Mouse (Mus musculus) left cerebral cortex, adult 9 months (tissue): ENCODE measurements around the gene Grin3a.
"Not testable (repeated sequence)": the region's sequence is repeated elsewhere in the genome, so short reads cannot be mapped to it uniquely, and the experiment has no call there.

Experiments
- DNase-seq, 2 experiments: peaks; one replicate each; pipeline ENCODE4 v3.0.0; 2022; ENCODE audit warnings: low spot score in 2 of 2

Gene Grin3a

GRCm38 (mm10) chr4:49680171-49680875 lies 165.2 kb downstream of the Grin3a start:
- no peak for DNase-seq

- DNase-seq = no peak
These were observed 168.8 kb downstream of the Grin3a start for GRCm38 (mm10) chr4:49676790-49677189.

GRCm38 (mm10) chr4:49676071-49676470 lies 169.5 kb downstream of the Grin3a start:
- no peak for DNase-seq

GRCm38 (mm10) chr4:49664850-49665249 lies 180.7 kb downstream of the Grin3a start:
- DNase-seq = peak; percentile 22 to 25

- DNase-seq = no peak
These were observed 183.3 kb downstream of the Grin3a start for GRCm38 (mm10) chr4:49662231-49662630.

- DNase-seq = no peak
These were observed 183.9 kb downstream of the Grin3a start for GRCm38 (mm10) chr4:49661664-49662063.

GRCm38 (mm10) chr4:49659421-49659820 lies 186.1 kb downstream of the Grin3a start:
- no peak for DNase-seq

- no peak for DNase-seq
These were observed 205.6 kb downstream of the Grin3a start for GRCm38 (mm10) chr4:49639913-49640312.

- no peak for DNase-seq
These were observed 207.7 kb downstream of the Grin3a start for GRCm38 (mm10) chr4:49637821-49638220.

GRCm38 (mm10) chr4:49632139-49632481 lies 213.4 kb downstream of the Grin3a start:
- DNase-seq = no peak

- DNase-seq = peak; percentile 90 to 97
These were observed 214.0 kb downstream of the Grin3a start, which contains the start of gene Rnf20 for GRCm38 (mm10) chr4:49631319-49632138. Gene Rnf20, plus strand, starts transcription at chr4:49632006.

GRCm38 (mm10) chr4:49628941-49629340 lies 216.6 kb downstream of the Grin3a start:
- DNase-seq = no peak

- DNase-seq = peak in 1 of 2 experiments; percentile 91
These were observed 218.6 kb downstream of the Grin3a start for GRCm38 (mm10) chr4:49626973-49627372.

- DNase-seq = not testable (repeated sequence)
These were observed 220.6 kb downstream of the Grin3a start for GRCm38 (mm10) chr4:49624969-49625368.

- DNase-seq = no peak
These were observed 221.6 kb downstream of the Grin3a start for GRCm38 (mm10) chr4:49623916-49624315.

- DNase-seq = no peak
These were observed 223.3 kb downstream of the Grin3a start for GRCm38 (mm10) chr4:49622272-49622671.

GRCm38 (mm10) chr4:49619861-49620260 lies 225.7 kb downstream of the Grin3a start:
- not testable (repeated sequence) for DNase-seq

- no peak for DNase-seq
These were observed 228.6 kb downstream of the Grin3a start for GRCm38 (mm10) chr4:49616924-49617323.
